Mouse (Mus musculus): Measurements from ENCODE around the gene Klf12. TPM values are rescaled to one million over a fixed set of nuclear protein-coding genes. Genes with fewer than 3 reads are reported as not detected.

Gene Klf12
- polyA plus RNA-seq, 1 experiment from 2014 or later = 26.8 TPM

- Histone ChIP-seq H3K4me3 (ENCODE audit: low read depth, low read length) (no peak overlapping the region), H3K27me3 (ENCODE audit: control insufficient read depth, insufficient read depth, low read length) (no peaks in the 10 kb centered on the region), H3K9me3 (ENCODE audit: control insufficient read depth, low read length) (no peaks in the 10 kb centered on the region), H3K36me3 (ENCODE audit: control insufficient read depth, insufficient read depth, low read length) (no peaks in the 10 kb centered on the region), H3K27ac (ENCODE audit: low read depth, low read length) (no peak overlapping the region), H3K9ac (ENCODE audit: low read length) (no peak overlapping the region), H3K4me1 (ENCODE audit: control insufficient read depth, insufficient read depth, low read length) (no peaks in the 10 kb centered on the region), H3K4me2 (ENCODE audit: low read depth) (no peak overlapping the region)
- ATAC-seq (ENCODE audit: insufficient read depth, low FRiP score, low TSS enrichment) (peak; percentile 74; the same call in 1 of the 2 replicates), DNase-seq (ENCODE audit: low spot score) (peak; percentile 63)
- 21% methylated on average over 7 of the region's 7 CpGs for WGBS
Measured at GRCm38 (mm10) chr14:99894708-99895383, 389.6 kb downstream of the Klf12 start.

DNA sequence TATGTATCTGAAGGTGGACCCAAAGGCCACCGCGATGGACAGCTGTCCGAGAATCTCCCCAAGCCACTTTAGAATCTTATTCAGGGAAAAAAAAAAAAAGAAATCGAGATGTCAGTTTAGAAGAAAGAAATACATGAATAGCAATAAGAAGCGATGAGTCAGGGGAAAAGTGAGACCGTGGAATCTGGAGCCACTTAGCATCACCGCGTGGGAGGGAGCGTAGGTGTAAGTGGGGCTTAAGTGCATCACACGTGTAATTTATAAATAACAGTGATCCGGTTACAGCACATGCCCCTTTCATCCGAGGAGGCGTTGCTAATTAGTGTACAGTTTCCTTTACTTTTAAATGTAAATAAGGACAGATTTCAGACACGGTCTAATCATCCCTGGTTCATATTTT, 390.4 kb downstream of the Klf12 start:
- Histone ChIP-seq H3K9me3 (ENCODE audit: control insufficient read depth, low read length) (no peaks in the 10 kb centered on the region), H3K9ac (ENCODE audit: low read length) (no peak overlapping the region), H3K4me1 (ENCODE audit: control insufficient read depth, insufficient read depth, low read length) (no peaks in the 10 kb centered on the region), H3K4me2 (ENCODE audit: low read depth) (no peak overlapping the region), H3K27ac (ENCODE audit: low read depth, low read length) (no peak overlapping the region), H3K4me3 (ENCODE audit: low read depth, low read length) (no peak overlapping the region), H3K27me3 (ENCODE audit: control insufficient read depth, insufficient read depth, low read length) (no peaks in the 10 kb centered on the region), H3K36me3 (ENCODE audit: control insufficient read depth, insufficient read depth, low read length) (no peaks in the 10 kb centered on the region)
- no peak for DNase-seq (ENCODE audit: low spot score)
- no peak; the same call in 1 of the 2 replicates for ATAC-seq (ENCODE audit: insufficient read depth, low FRiP score, low TSS enrichment)
- 86% methylated on average over 14 of the region's 14 CpGs for WGBS

DNA sequence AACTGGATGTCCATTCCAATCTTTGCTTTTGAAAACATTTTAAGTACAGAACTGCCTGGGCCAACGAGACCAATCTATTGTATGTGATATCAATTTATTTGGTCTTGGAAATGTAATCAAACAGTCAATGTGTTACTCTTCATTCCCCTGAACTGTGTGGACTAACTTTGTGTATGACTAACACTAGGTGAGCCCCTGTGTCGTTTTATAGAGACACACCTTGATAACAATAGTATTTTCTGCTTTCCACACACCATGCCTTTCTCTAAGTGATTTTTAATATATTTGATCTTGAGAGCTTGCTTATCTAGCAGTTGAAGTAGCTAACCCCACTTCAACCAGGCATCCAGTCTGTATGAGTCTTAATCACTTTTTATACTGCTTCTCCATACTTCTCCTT, 398.0 kb downstream of the Klf12 start:
- Histone ChIP-seq H3K36me3 (ENCODE audit: control insufficient read depth, insufficient read depth, low read length) (no peaks in the 10 kb centered on the region), H3K4me2 (ENCODE audit: low read depth) (no peak overlapping the region), H3K4me1 (ENCODE audit: control insufficient read depth, insufficient read depth, low read length) (no peaks in the 10 kb centered on the region), H3K27ac (ENCODE audit: low read depth, low read length) (no peak overlapping the region), H3K9ac (ENCODE audit: low read length) (no peak overlapping the region), H3K27me3 (ENCODE audit: control insufficient read depth, insufficient read depth, low read length) (no peaks in the 10 kb centered on the region), H3K9me3 (ENCODE audit: control insufficient read depth, low read length) (no peaks in the 10 kb centered on the region), H3K4me3 (ENCODE audit: low read depth, low read length) (no peak overlapping the region)
- WGBS = 88% methylated on average over 2 of the region's 2 CpGs
- no peak for DNase-seq (ENCODE audit: low spot score)
- ATAC-seq (ENCODE audit: insufficient read depth, low FRiP score, low TSS enrichment) = no peak

DNA sequence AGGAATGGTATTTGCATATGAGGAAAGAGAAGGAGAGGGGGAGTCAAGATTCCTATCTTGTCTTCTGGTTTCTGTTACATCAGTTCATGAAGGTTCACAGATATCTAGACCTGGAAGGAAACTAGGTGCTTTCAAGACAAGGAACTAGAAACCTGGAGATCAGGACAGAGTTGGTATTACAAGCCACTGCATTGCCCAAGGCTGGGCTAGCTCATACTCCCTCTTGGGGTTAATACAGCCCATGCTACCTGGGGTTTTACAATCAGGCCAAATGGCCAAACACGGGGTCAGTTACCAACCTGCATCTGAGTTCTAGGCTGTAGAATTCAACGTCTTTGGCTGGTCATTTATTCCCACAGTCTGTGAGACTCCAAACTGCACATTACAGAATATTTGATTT, 398.9 kb downstream of the Klf12 start:
- no peaks in the 10 kb centered on the region for H3K4me1 ChIP-seq (ENCODE audit: control insufficient read depth, insufficient read depth, low read length)
- no peak for ATAC-seq (ENCODE audit: insufficient read depth, low FRiP score, low TSS enrichment)
- 52% methylated on average over 2 of the region's 2 CpGs for WGBS
- H3K27ac ChIP-seq (ENCODE audit: low read depth, low read length) = no peak overlapping the region
- no peak overlapping the region for H3K4me2 ChIP-seq (ENCODE audit: low read depth)
- H3K9me3 ChIP-seq (ENCODE audit: control insufficient read depth, low read length) = no peaks in the 10 kb centered on the region
- H3K36me3 ChIP-seq (ENCODE audit: control insufficient read depth, insufficient read depth, low read length) = no peaks in the 10 kb centered on the region
- no peak overlapping the region for H3K4me3 ChIP-seq (ENCODE audit: low read depth, low read length)
- DNase-seq (ENCODE audit: low spot score) = no peak
- no peaks in the 10 kb centered on the region for H3K27me3 ChIP-seq (ENCODE audit: control insufficient read depth, insufficient read depth, low read length)
- no peak overlapping the region for H3K9ac ChIP-seq (ENCODE audit: low read length)

DNA sequence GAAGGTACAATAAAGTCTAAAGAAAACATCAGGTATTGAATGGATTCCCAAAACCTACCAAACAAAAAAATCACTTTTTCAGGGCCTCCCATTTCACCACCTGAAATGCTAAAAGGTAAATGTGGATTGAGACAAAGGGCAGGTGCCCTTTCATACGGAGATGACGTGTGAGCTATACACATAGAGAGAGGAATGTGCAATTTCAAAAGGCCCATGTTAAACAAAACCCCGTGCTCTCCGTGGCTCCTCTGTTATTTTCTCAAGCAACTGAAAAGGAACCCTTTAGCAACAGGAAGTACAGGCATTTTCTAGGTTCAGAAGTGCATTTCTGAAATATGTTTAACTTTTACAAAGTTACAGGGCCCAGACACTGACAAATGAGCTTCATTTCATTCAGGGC, 399.4 kb downstream of the Klf12 start:
- no peak for DNase-seq (ENCODE audit: low spot score)
- WGBS = 81% methylated on average over 4 of the region's 4 CpGs
- Histone ChIP-seq H3K9me3 (ENCODE audit: control insufficient read depth, low read length) (no peaks in the 10 kb centered on the region), H3K36me3 (ENCODE audit: control insufficient read depth, insufficient read depth, low read length) (no peaks in the 10 kb centered on the region), H3K27me3 (ENCODE audit: control insufficient read depth, insufficient read depth, low read length) (no peaks in the 10 kb centered on the region), H3K9ac (ENCODE audit: low read length) (no peak overlapping the region), H3K4me3 (ENCODE audit: low read depth, low read length) (no peak overlapping the region), H3K4me1 (ENCODE audit: control insufficient read depth, insufficient read depth, low read length) (no peaks in the 10 kb centered on the region), H3K4me2 (ENCODE audit: low read depth) (no peak overlapping the region), H3K27ac (ENCODE audit: low read depth, low read length) (no peak overlapping the region)
- ATAC-seq (ENCODE audit: insufficient read depth, low FRiP score, low TSS enrichment) = no peak

DNA sequence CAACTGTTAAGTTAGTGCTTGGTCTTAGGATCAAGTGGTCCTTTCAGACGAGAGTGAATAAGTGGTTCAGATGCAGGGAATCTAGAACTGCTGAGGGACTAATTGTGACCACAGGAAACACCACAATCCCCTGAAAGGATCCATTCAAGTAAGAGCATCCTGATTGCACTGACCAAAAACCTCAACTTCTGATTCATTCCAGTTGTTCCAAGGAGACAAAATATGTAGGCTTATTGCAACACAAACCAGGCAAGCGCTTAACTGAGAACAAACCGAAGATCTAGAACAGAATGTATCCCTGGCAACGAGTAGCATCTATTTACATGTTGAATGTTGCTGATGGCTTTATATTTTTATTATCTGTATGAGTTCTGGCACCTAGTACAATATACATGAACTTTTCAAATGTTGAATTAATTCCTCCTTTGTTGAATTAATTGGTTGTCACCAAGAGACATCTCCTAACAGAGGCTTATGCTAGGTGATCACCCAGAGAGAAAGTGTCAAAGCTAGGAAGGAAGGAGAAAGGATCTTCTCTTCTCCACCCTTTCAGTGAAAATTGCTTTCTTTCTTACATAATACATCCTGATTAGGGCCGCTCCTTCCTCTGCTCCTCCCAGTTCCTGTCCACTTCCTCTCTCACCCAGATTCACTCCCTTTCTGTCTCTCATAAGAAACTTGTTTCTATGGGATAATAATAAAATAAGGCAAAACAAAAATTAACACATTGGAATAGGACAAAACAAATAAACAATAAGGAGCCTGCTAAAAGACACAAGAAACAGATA, 407.5 kb downstream of the Klf12 start:
- H3K4me1 ChIP-seq (ENCODE audit: control insufficient read depth, insufficient read depth, low read length) = no peaks in the 10 kb centered on the region
- ATAC-seq (ENCODE audit: insufficient read depth, low FRiP score, low TSS enrichment) (no peak), DNase-seq (ENCODE audit: low spot score) (no peak)
- no peak overlapping the region for H3K4me3 ChIP-seq (ENCODE audit: low read depth, low read length)
- H3K27ac ChIP-seq (ENCODE audit: low read depth, low read length) = no peak overlapping the region
- H3K36me3 ChIP-seq (ENCODE audit: control insufficient read depth, insufficient read depth, low read length) = no peaks in the 10 kb centered on the region
- H3K4me2 ChIP-seq (ENCODE audit: low read depth) = no peak overlapping the region
- no peak overlapping the region for H3K9ac ChIP-seq (ENCODE audit: low read length)
- H3K9me3 ChIP-seq (ENCODE audit: control insufficient read depth, low read length) = no peaks in the 10 kb centered on the region
- 85% methylated on average over 5 of the region's 5 CpGs for WGBS
- no peaks in the 10 kb centered on the region for H3K27me3 ChIP-seq (ENCODE audit: control insufficient read depth, insufficient read depth, low read length)

DNA sequence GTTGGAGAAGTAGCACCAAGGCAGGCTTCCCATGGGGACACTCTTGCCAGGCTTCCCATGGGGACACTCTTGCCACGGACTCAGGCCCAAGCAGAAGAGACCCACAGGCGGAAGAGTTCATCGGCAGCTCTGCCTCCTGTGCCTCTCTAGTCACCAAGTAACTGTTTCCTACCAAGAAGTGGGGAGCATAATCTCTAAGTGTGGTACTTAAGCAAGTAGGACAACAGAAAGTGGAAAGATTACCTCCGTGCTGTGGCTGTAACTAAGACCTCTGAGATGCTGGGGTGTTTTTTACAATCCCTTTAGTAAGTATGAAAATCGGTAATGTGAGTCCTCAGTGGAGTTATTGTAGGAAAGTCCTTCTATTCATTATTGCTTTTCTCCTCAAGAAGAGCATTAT, 410.8 kb downstream of the Klf12 start:
- no peaks in the 10 kb centered on the region for H3K36me3 ChIP-seq (ENCODE audit: control insufficient read depth, insufficient read depth, low read length)
- H3K9ac ChIP-seq (ENCODE audit: low read length) = no peak overlapping the region
- ATAC-seq (ENCODE audit: insufficient read depth, low FRiP score, low TSS enrichment) = no peak
- no peak overlapping the region for H3K27ac ChIP-seq (ENCODE audit: low read depth, low read length)
- no peak overlapping the region for H3K4me3 ChIP-seq (ENCODE audit: low read depth, low read length)
- WGBS = 90% methylated on average over 5 of the region's 5 CpGs
- H3K4me2 ChIP-seq (ENCODE audit: low read depth) = no peak overlapping the region
- DNase-seq (ENCODE audit: low spot score) = no peak
- H3K4me1 ChIP-seq (ENCODE audit: control insufficient read depth, insufficient read depth, low read length) = no peaks in the 10 kb centered on the region
- no peaks in the 10 kb centered on the region for H3K27me3 ChIP-seq (ENCODE audit: control insufficient read depth, insufficient read depth, low read length)
- no peaks in the 10 kb centered on the region for H3K9me3 ChIP-seq (ENCODE audit: control insufficient read depth, low read length)

- H3K36me3 ChIP-seq (ENCODE audit: control insufficient read depth, insufficient read depth, low read length) = no peaks in the 10 kb centered on the region
- H3K4me2 ChIP-seq (ENCODE audit: low read depth) = no peak overlapping the region
- no peak overlapping the region for H3K9ac ChIP-seq (ENCODE audit: low read length)
- no peak overlapping the region for H3K27ac ChIP-seq (ENCODE audit: low read depth, low read length)
- H3K4me1 ChIP-seq (ENCODE audit: control insufficient read depth, insufficient read depth, low read length) = no peaks in the 10 kb centered on the region
- 89% methylated on average over 14 of the region's 14 CpGs for WGBS
- no peak overlapping the region for H3K4me3 ChIP-seq (ENCODE audit: low read depth, low read length)
- DNase-seq (ENCODE audit: low spot score) (no peak), ATAC-seq (ENCODE audit: insufficient read depth, low FRiP score, low TSS enrichment) (no peak)
- H3K27me3 ChIP-seq (ENCODE audit: control insufficient read depth, insufficient read depth, low read length) = no peaks in the 10 kb centered on the region
- H3K9me3 ChIP-seq (ENCODE audit: control insufficient read depth, low read length) = no peaks in the 10 kb centered on the region
Measured at GRCm38 (mm10) chr14:99856158-99857011, 428.1 kb downstream of the Klf12 start.

Measured in neural tube, embryonic 11.5 days (tissue).